Mouse (Mus musculus) urinary bladder, postnatal 25 days (tissue): Measurements from ENCODE around the gene Gm11037.

ENCODE experiments used
- DNase-seq: peaks from one replicate; pipeline ENCODE4 v3.0.0; 2022; ENCODE audit warnings: low spot score

Gene Gm11037

DNA sequence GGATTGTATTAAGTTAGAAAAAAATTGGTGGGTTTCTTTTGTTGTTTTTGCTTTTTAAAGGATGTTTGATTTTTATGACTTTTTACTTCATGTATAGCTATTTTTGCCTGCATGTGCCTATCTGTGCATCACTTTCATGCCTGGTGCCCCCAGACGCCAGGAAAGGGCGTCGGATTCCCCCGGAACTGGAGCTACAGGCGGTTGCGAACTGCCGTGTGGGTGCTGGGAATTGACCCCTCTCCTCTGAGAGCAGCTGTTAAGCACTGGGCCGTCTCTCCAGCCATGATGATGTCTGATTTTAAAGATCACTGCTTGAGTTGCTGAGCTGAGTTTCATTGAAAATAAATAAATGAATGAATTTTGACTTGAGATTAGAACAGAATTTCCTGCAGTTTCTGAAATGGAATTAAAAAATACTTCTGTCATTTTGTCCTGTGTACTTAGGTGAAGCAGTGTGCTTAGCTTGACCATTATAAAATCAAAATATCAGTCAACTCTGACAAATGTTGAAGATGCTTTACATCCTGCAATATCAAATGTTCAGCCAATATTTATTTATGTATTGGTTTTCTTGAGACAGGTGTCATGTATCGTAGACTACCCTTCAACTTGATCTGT is at the start of gene Gm11037:
Gm11037 (plus strand) TSS at position 568 of the 618 bp plus-strand sequence.
- DNase-seq, result peak; percentile 1

DNA sequence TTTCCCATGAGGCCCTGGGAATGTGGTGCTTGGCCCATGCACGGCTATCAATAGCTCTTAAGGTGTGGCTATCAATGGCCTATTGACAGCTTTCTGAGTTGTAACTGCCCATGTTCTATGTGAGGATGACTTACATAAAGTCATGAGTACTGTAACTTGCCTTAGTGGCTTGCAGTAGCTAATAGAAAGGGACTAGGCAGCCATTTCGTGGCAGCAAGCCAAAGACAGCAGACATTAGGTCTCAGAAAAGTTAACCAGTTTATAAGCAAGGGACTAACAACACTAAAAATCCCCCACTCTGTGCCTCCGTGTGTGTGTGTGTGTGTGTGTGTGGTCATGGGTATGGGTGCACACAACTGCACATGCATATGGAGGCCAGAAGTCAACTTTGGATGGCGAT is 49.1 kb upstream of the Gm11037 start:
- no peak for DNase-seq

DNA sequence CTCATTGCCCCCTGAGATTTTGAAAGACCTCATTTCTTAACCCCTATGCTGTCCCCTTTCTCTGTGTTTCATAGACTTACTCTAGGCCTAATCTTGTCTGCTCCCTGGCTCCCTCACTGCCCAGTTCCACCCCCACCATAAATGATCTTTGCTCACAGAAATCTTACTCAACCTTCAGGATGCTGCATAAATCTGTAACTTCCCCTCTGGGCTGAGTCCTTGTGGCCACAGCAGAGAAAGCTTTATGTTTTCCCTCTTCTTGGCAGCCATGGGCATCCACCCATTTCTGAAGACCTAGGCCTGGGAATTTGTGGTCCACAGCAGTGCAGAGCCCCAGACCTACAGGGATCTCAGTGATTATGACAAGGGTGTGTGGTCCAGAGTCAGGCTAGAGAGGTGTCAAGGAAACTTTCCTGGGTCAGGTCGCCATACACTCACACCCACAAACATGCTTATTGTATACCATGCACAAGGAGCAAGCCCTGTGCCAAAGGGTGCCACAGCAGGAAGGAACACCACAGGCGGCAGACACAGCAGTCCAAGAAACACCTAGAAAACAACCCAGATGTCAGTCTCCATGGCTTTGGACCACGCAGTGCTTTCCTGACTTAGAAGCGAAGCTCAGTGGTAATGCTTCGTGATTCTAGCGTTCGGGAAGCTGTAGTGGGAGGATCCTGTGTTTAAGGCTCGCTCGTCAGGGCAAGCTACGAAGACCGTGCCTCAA is 46.5 kb upstream of the Gm11037 start, which contains the start of gene Siglec1:
Siglec1 (minus strand) TSS at position 99 of the 724 bp plus-strand sequence.
- no peak for DNase-seq

DNA sequence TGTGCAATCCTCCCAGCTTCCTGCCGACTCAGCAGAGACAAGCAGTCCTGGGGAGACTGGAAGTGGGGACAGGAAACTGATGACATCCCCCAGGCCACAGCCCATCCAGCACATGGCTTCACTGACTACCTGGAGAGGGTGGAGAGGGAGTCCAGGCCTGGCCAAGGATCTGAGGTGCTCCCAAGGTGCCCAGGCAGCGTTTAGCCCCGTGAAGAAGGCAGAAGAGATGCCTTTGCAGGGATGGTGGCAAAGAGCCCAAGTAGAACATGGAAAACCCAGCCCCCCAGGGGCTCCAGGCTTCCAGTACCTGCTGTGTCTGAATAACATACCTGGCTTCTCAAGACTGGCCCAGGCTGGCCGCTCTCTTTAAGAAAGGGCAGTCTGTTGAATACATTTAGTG is 44.7 kb upstream of the Gm11037 start:
- no peak for DNase-seq

DNA sequence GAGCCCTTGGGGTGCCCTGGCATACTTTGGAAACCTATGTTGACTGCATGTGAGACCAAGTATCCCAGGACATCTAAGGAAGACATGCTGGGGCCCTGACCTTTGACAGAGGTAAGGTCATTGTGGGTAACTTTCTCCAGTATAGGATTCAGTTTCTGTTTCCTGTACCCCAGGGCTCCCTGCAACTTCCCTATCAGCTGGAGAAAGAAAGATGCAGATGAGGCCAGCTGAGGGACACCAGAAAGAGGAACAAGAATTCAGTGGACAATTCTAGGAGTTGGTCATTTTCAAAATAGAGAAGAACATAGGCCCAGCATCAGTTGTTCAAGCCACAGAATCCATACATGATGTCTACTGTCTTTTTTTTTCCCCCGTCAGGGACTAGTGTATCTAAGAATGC is 43.7 kb upstream of the Gm11037 start:
- DNase-seq, result no peak

DNA sequence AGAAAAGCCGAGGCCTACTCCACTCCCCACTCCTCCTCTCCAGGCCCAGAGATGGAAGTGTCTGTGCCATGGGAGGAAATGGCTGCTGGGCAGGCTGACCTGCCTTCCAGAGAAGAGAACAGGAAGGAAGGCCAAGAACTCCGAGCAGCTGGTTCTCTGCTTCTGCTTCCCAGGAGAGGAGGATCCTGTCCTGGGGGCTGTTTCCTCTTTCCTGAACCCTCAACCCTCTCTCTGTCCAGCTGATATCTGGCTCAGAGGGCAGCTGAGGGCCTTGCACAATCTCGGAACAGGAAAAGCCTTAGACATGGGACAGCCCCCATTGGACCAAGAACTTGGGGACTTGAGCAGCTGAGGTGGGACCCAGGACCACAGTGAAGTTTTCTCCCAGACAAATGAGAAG is 42.4 kb upstream of the Gm11037 start:
- DNase-seq, result no peak

DNA sequence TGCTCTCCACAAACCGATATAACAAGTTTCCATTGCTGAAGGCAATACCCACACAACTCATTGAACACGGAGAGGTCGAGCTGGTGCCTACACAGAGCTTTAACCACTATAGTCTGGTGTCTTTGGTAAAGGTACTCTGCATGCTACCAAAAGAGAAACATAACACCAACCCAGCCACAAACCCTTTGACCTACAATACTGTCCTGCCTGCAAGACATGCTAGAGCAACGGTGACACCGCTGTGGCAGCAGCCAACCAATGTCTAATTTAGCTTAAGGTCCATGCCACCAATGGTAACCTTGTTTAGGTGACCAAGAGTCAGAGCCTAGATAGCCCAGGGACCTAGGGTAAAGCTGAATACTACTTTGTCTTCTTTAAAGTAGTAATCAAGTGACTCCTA is 39.7 kb upstream of the Gm11037 start:
- DNase-seq, result no peak

DNA sequence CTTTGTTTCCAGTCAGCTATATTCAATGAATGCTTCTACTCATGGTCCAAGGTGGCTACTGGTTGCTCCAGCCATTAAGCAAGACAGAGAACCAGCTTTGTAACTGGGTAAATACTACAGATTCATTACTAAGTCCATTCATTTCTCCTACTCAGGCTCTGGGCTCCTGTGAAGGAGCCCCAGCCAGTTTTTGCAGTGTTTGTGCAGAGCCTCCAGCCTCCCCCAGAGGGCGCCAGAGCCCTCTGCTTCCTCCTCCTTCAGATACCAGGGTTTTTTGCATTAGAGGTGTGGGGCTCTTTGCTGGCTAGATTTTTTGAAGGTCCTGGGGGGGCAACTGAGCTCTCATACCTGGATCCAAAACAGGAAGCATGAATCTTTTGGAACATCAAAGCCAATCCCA is 38.5 kb upstream of the Gm11037 start:
- peak; percentile 66 for DNase-seq

DNA sequence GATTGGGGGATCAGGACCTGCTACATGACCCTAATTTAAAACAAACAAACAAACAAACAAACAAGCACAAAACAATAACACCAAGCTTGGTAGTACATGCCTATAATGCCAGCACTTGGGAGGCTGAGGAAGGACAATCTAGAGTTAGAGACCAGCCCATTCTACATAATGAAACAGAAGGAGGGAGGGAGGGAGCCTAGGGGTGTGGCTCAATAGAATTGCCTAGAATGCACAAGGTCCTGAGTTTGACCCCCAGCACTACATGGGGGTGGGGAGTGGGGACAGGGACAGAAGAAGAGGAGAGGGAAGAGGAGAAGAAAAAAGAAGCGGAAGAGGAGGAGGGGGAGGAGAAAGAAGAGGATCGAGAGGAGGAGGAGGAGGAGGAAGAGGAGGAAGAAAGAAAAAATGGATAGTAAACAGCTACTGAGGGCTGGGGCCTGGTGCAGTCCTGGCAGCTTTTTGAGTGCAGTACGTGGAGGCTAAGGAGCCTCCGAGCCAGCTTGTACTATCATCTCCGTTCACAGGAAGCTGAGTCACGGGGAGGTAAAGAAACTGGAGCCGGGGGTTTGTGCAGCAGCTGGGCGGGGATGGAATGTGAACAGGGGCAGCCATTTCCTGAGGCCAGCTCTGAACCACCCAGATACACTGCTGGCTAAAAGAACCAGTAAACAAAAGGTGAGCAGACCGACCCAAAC is 37.0 kb upstream of the Gm11037 start:
- DNase-seq, result peak; percentile 54

DNA sequence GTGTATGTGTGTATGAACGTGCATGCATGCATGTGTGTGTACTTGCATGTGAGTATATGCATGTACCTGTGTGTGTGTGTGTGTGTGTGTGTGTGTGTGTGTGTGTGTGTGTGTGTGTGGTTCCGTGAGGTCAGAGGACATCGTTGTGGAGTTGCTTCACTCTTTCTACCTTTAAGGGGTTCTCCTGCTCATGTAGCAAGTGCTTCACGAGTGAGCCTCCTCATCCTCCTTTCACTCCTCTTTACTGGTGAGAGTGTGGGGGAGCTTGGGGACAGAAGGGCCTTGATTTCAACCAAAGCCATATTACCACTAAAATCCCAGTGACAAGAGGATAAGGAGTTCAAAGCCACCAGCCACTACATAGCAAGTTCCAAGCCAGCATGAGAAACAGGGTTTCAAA is 36.2 kb upstream of the Gm11037 start:
- DNase-seq, result no peak

DNA sequence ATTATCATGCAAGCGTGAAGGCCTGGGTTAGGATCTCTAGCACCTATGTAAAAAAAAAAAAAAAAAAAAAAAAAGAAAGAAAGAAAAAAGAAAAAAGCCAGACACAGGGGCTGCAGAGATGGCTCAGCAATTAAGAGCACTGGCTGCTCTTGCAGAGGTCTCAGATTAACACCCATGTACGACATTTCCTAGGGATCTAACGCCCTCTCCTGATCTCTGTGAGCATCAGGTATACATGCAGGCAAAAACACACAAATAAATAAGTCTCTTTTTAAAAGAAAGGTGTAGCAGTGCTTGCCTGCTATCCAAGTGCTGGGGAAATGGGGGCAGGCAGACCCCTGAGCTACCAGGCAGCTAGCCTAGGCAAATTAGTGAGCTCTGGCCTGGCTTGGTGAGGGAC is 31.8 kb upstream of the Gm11037 start:
- no peak for DNase-seq

DNA sequence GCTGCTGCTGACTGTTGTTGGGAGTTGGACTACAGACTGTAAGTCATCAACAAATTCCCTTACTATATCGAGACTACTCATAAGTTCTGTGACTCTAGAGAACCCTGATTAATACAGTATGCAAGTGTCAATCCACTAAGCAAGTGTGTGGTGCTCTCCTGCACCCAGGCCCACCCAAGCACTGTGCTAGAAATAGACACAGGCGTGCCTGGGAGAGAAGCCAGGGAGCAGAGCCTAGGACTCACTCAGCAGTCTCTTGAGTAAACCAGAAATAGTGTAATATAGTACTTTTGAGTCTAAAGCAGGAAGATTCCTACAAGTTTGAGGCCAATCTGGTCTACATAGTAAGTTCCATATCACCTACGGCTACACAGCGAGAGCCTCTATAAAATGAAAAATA is 29.3 kb upstream of the Gm11037 start:
- DNase-seq, result peak; percentile 5

DNA sequence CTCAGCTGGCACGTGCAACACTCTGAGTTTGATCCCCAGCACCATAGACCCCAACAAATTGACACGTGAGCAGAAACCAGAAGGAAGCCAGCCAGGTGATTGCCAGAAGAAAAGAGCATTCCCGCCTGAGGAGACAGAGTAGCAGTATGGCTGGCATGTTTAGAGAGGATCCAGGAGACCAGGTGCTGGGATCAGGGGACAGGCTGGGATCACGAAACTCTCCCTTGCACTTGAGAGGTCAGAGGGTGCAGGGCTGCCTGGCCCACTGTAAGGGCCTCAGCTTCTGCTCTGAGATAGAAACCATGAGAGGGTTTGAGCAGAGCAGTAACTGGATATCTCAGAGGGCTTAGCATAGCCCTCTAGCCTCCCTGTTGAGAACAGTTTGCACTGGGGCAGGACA is 28.2 kb upstream of the Gm11037 start:
- peak; percentile 1 for DNase-seq

DNA sequence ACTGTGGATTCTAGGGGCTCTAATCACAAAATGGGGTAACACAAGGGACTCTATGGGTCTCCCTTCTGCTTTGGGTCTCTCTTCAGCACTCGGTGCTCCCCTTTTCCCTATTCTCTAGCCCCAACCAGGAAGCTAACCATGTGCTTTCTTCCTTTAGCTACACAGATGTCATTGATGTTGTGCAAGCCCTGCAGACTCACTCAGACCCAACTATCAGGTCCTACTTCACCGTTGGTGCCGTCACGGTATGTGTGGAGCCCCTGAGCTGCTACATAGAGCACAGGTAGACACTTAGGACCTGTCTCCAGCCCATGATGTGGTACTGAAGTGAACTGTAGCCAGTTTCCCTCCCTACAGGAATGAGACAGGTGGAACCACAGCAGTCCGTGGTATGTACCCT is 27.3 kb upstream of the Gm11037 start:
- DNase-seq, result peak; percentile 0

DNA sequence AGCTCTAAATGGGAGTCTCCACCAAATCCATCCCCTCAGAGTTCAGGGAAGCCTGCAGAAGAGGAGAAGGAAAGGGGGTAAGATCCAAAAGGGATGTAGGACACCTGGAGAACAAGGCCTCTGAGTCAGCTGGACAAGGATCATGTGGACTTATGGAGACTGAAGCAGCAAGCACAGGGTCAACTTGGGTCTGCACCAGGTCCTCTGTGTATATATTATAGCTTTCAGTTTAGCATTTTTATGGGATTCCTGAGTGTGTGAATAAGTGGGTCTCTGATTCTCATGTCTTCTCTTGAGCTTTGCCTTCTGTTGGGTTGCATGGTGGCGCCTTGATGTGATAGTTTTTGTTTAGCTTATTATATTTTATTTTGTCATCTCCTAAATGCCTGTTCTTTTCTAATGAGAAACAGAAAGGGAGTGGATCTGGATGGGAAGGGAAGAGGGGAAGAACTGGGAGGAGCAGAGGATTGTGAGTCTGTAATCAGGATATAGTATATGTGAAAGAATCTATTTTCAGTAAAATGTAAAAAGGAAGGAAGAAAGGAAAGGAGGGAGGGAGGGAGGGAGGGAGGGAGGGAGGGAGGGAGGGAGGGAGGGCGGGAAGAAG is 14.2 kb upstream of the Gm11037 start:
- peak; percentile 2 for DNase-seq

DNA sequence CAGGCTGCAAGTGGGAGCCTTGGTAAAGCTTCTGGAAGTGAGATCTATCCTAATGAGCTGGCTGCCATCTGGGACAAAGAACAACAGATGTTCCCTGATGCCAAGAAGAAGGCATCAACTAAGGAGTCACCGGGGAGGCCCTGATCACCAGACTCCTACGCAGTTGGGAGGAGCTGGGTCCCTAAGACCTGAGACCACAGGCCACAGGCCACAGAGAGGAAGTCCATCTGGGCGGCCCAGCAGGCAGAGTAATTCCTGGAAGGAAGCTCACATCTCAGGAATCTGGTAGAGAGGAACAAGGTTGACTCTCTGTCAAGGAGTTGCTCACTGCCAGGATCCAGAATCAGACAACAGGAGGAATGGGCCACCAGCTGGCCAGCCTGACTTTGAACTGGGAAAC is 9.1 kb upstream of the Gm11037 start:
- DNase-seq, result peak; percentile 4

DNA sequence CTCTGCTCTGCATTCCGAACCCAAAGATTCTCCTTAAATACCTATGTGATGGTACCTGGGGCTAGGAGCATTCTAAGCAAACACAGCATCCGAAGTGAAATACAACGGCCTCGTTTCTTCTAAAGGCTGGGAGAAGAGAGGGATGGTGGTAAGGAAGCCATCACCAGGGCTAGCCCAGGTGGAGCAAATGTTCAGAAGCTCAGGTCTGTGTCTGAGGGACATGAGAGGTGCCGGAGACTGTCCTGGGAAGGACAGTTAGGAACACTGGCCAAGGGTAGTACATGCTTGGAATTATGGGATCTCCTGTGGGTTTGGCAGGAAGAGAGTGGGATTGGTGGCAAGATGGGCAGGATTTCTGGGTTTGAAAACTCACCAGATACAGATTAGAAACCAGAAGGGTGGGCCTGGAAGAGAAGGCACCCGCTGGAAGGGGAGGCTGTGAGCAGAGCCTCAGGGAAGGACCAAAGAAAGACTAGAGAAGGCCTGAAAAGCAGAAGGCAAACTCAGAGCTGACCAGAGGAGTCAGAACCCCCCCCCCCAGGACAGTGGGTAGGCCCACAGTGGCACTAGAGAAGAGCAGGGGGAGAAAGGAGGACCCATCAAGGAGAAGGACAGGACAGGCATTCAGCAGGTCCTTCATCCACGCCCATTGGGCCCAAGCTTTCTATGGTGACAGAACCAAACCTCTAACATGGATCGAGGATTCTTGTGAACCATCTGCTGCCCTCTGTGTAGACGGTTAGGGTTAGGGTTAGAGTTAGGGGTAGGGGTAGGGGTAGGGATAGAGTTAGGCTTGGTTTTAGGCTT is 7.9 kb upstream of the Gm11037 start:
- DNase-seq, result peak; percentile 1

DNA sequence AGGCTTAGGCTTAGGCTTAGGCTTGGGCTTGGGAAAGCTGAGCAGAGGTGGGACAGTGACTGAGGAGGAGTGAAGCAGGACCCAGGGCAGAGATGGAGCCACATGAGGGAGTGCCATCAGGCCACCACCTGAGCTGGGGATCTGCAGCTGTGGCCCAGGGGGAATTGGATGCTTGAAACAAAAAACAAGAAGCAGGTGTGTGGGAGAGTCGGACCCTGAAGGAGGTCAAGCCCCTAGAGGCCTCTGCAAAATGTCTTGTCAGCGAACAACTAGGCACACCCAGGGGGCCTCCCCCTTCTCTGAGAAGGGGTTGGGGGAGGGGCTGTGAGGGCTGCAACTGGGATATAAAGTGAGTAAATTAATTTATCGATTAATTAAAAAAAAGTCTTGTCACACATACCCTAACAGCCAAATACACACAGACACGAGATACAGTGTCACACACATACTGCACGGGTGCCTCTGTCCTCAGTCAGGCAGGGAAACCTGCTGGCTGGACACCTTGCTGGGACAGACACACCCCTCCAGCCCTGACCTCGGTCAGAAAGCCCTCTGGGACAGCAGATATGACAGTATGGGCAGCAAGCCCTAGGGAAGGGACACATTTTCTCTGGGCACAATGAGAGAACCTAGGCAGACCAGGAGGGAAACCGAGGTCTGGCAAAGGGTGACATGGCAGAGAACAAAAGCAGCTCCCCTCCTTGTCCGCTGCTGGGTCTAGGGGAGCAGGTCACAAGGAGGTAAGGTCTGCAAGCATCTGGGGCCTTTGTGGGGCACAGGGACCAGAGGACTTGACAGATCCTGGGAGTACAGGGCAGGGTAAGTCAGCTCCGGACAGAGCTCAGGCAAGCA is 7.1 kb upstream of the Gm11037 start:
- DNase-seq, result peak; percentile 2

DNA sequence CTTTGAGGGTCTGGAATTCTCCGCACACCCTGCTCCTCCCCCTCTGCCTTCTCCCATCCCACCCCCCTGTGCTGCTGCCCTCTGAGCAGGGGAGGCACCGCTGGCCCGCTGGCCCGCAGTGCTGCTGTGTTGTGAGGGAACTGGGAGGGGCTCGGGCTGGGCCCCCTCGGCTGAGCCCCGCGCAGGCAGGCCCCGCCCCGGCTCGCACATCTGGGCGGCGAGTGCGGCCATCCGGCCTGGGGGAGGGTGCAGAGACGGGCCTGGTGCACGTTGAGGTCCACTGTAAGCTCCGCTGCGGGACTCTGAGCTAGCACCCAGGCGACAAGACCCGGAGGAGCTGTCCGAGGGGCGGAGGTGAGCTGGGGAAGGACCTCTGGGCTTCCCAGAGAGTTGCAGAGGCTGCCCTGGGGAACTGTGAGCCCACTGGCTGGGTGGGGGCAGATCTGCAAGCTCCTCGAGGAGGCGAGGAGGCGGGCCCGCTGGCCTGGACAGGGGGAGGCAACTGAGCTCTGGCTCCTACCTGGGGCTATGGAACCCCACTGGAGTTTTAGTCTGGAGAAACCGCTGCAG is 6.1 kb upstream of the Gm11037 start, which contains the start of gene Hspa12b:
Hspa12b (plus strand) TSS at position 120 of the 570 bp plus-strand sequence.
- DNase-seq, result peak; percentile 40

DNA sequence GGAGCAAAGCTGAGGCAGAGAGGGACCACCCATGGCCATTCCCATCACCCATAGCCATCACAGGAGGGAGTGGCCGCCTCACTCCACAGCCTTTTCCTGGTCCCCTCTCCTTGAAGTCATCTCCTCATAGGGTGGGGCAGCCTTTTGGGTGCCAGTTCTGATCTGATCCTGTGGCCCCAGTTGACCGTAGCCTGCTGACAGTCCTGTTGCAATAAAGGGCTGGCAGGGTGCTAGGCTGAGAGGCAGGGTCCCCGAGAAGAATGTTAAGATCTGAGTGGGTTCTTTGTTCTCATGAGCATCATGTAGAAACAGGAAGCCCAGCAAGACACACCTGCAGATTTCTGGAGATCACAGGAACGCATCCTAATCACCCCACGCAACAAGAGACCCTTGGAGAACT is 5.1 kb upstream of the Gm11037 start:
- DNase-seq, result peak; percentile 3
